Mouse (Mus musculus): Measurements from ENCODE around the gene Pinlyp. TPM values are rescaled to one million over a fixed set of nuclear protein-coding genes. Genes with fewer than 3 reads are reported as not detected.

Pinlyp gene
- polyA plus RNA-seq, 2 experiments: 0.35 to 1.7 TPM

GRCm38 (mm10) chr7:24563837-24564206 lies 17.9 kb upstream of the Pinlyp start:
- TF ChIP-seq POLR2A (IDR thresholded peaks at IDR 0.05; ENCODE audit: borderline replicate concordance, extremely low read depth, insufficient read depth, insufficient read length): no peak
- Histone ChIP-seq H3K4me3 (replicated peaks; ENCODE audit: low read length) (no peak overlapping the region), H3K27ac (replicated peaks; ENCODE audit: low read depth, low read length) (no peak overlapping the region), H3K9me3 (ENCODE audit: control insufficient read depth, low read length) (no peaks in the 10 kb centered on the region), H3K27me3 (ENCODE audit: control insufficient read depth, insufficient read depth, low read length) (no peaks in the 10 kb centered on the region), H3K4me1 (ENCODE audit: control insufficient read depth, insufficient read depth, low read length) (no peaks in the 10 kb centered on the region), H3K36me3 (ENCODE audit: control insufficient read depth, insufficient read depth, low read length) (peaks cover 75% of the 10 kb centered on the region), H3K9ac (ENCODE audit: low read depth, low read length, severe bottlenecking) (no peak overlapping the region), H3K4me2 (replicated peaks; ENCODE audit: low read depth, low read length, severe bottlenecking) (no peak overlapping the region)
- 90% methylated on average over 4 of the region's 4 CpGs for WGBS
- DNase-seq (ENCODE audit: low spot score) (no peak), ATAC-seq (ENCODE audit: low FRiP score, low read depth) (no peak)

GRCm38 (mm10) chr7:24563191-24563836 lies 17.4 kb upstream of the Pinlyp start:
- Histone ChIP-seq H3K4me2 (replicated peaks; ENCODE audit: low read depth, low read length, severe bottlenecking) (no peak overlapping the region), H3K27me3 (ENCODE audit: control insufficient read depth, insufficient read depth, low read length) (no peaks in the 10 kb centered on the region), H3K9ac (ENCODE audit: low read depth, low read length, severe bottlenecking) (no peak overlapping the region), H3K9me3 (ENCODE audit: control insufficient read depth, low read length) (no peaks in the 10 kb centered on the region), H3K36me3 (ENCODE audit: control insufficient read depth, insufficient read depth, low read length) (peaks cover 71% of the 10 kb centered on the region), H3K27ac (replicated peaks; ENCODE audit: low read depth, low read length) (no peak overlapping the region), H3K4me1 (ENCODE audit: control insufficient read depth, insufficient read depth, low read length) (no peaks in the 10 kb centered on the region), H3K4me3 (replicated peaks; ENCODE audit: low read length) (no peak overlapping the region)
- DNase-seq (ENCODE audit: low spot score) (no peak), ATAC-seq (ENCODE audit: low FRiP score, low read depth) (no peak)
- TF ChIP-seq POLR2A (IDR thresholded peaks at IDR 0.05; ENCODE audit: borderline replicate concordance, extremely low read depth, insufficient read depth, insufficient read length): no peak
- WGBS: 92% methylated on average over 8 of the region's 8 CpGs

GRCm38 (mm10) chr7:24561450-24561849 lies 15.5 kb upstream of the Pinlyp start:
- H3K36me3 ChIP-seq (ENCODE audit: control insufficient read depth, insufficient read depth, low read length): peaks cover 62% of the 10 kb centered on the region
- no peak overlapping the region for H3K9ac ChIP-seq (ENCODE audit: low read depth, low read length, severe bottlenecking)
- H3K27me3 ChIP-seq (ENCODE audit: control insufficient read depth, insufficient read depth, low read length): no peaks in the 10 kb centered on the region
- no peaks in the 10 kb centered on the region for H3K9me3 ChIP-seq (ENCODE audit: control insufficient read depth, low read length)
- DNase-seq (ENCODE audit: low spot score): no peak
- WGBS: 86% methylated on average over 4 of the region's 4 CpGs
- no peaks in the 10 kb centered on the region for H3K4me1 ChIP-seq (ENCODE audit: control insufficient read depth, insufficient read depth, low read length)
- TF ChIP-seq POLR2A (IDR thresholded peaks at IDR 0.05; ENCODE audit: borderline replicate concordance, extremely low read depth, insufficient read depth, insufficient read length): no peak
- H3K4me2 ChIP-seq (replicated peaks; ENCODE audit: low read depth, low read length, severe bottlenecking): no peak overlapping the region
- ATAC-seq (ENCODE audit: low FRiP score, low read depth): no peak
- no peak overlapping the region for H3K27ac ChIP-seq (replicated peaks; ENCODE audit: low read depth, low read length)
- H3K4me3 ChIP-seq (replicated peaks; ENCODE audit: low read length): no peak overlapping the region

DNA sequence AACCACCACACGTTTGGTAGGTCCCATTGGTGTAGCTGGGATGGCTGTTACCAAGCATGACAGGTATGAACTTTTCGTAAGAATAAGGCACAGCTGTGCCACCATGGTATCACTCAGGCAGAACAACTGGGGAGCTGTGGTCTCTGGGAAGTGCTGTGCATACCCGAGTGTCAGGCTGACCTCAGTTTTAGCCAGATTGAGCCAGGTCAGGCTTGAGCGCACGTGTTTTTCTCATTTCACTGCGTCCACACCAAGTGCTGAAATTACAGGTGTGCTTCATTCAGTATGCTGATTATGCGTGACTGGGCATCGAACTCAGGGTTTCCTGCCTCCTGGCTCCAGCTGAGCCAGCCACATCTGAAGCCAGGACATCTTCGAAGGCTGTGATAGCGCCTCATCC lies 9.9 kb upstream of the Pinlyp start:
- 92% methylated on average over 10 of the region's 10 CpGs for WGBS
- H3K36me3 ChIP-seq (ENCODE audit: control insufficient read depth, insufficient read depth, low read length): peaks cover 61% of the 10 kb centered on the region
- no peaks in the 10 kb centered on the region for H3K9me3 ChIP-seq (ENCODE audit: control insufficient read depth, low read length)
- no peak overlapping the region for H3K27ac ChIP-seq (replicated peaks; ENCODE audit: low read depth, low read length)
- no peak for TF ChIP-seq POLR2A (IDR thresholded peaks at IDR 0.05; ENCODE audit: borderline replicate concordance, extremely low read depth, insufficient read depth, insufficient read length)
- H3K9ac ChIP-seq (ENCODE audit: low read depth, low read length, severe bottlenecking): no peak overlapping the region
- no peak overlapping the region for H3K4me2 ChIP-seq (replicated peaks; ENCODE audit: low read depth, low read length, severe bottlenecking)
- no peaks in the 10 kb centered on the region for H3K27me3 ChIP-seq (ENCODE audit: control insufficient read depth, insufficient read depth, low read length)
- no peak overlapping the region for H3K4me3 ChIP-seq (replicated peaks; ENCODE audit: low read length)
- no peak for ATAC-seq (ENCODE audit: low FRiP score, low read depth)
- DNase-seq (ENCODE audit: low spot score): no peak
- H3K4me1 ChIP-seq (ENCODE audit: control insufficient read depth, insufficient read depth, low read length): no peaks in the 10 kb centered on the region

GRCm38 (mm10) chr7:24551985-24552759 lies 6.3 kb upstream of the Pinlyp start:
- no peak for TF ChIP-seq POLR2A (IDR thresholded peaks at IDR 0.05; ENCODE audit: borderline replicate concordance, extremely low read depth, insufficient read depth, insufficient read length)
- H3K9ac ChIP-seq (ENCODE audit: low read depth, low read length, severe bottlenecking): no peak overlapping the region
- peaks cover 65% of the 10 kb centered on the region for H3K36me3 ChIP-seq (ENCODE audit: control insufficient read depth, insufficient read depth, low read length)
- H3K27me3 ChIP-seq (ENCODE audit: control insufficient read depth, insufficient read depth, low read length): no peaks in the 10 kb centered on the region
- no peak overlapping the region for H3K27ac ChIP-seq (replicated peaks; ENCODE audit: low read depth, low read length)
- 92% methylated on average over 12 of the region's 12 CpGs for WGBS
- H3K4me1 ChIP-seq (ENCODE audit: control insufficient read depth, insufficient read depth, low read length): peaks cover 4% of the 10 kb centered on the region; the same call in 1 of the 2 replicates
- no peak for DNase-seq (ENCODE audit: low spot score)
- H3K4me2 ChIP-seq (replicated peaks; ENCODE audit: low read depth, low read length, severe bottlenecking): no peak overlapping the region
- ATAC-seq (ENCODE audit: low FRiP score, low read depth): no peak
- no peaks in the 10 kb centered on the region for H3K9me3 ChIP-seq (ENCODE audit: control insufficient read depth, low read length)
- H3K4me3 ChIP-seq (replicated peaks; ENCODE audit: low read length): no peak overlapping the region

All from limb, embryonic 14.5 days (tissue).